Mouse (Mus musculus) MEL-GATA-1-ER (cell line): ENCODE measurements around the gene Sf1.

ENCODE experiments used
- DNase-seq: peaks from one replicate; pipeline ENCODE4 v3.0.0-alpha.2; 2012; ENCODE audit warnings: low read depth; ENCODE audit errors: extremely low read depth

Sf1 gene

DNA sequence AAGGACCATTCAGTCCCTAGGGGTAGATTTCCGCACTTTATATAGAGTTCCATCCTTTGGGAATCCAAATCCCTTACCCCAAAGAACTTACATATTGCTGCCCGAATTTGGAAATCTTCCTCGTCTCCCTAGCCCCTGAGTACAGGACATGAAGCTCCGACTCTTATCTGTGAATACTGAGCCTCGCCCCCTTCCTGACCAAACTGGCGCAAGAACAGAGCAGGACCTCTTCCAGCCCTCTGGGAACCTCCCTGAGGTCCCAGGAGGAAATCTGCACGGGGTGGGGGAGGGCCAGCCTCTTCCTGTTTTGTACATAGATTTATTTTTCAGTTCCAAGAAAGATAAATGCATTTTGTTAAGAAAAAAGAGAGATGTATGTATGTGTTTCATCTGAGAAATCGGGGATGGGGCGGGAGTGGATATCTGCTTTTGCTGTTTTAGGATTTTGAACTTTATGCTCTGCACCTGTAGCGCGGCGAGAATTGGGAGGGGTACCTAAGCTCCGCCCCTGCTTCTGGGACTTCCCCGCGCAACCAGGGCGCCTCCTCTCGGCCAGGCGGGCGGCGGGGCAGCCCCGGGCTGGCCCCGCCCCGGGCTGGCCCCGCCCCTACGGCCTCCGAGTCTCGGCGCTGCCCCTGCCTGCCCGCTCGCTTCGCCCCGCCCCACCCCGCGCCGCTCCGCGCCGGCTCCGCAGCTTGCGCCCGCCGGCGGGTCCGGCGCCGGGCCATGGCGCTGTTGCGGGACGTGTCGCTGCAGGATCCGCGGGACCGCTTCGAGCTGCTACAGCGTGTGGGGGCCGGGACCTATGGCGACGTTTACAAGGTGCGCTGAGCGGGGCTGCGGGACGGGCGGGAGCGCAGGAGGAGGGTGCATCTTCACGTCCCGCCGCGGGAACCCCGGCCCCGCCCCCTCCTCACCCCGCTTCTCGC, 22.7 kb upstream of the Sf1 start, which contains the start of gene Map4k2:
Gene Map4k2 (plus strand): TSS at position 612 of the 929 bp plus-strand sequence.
- DNase-seq: no peak

DNA sequence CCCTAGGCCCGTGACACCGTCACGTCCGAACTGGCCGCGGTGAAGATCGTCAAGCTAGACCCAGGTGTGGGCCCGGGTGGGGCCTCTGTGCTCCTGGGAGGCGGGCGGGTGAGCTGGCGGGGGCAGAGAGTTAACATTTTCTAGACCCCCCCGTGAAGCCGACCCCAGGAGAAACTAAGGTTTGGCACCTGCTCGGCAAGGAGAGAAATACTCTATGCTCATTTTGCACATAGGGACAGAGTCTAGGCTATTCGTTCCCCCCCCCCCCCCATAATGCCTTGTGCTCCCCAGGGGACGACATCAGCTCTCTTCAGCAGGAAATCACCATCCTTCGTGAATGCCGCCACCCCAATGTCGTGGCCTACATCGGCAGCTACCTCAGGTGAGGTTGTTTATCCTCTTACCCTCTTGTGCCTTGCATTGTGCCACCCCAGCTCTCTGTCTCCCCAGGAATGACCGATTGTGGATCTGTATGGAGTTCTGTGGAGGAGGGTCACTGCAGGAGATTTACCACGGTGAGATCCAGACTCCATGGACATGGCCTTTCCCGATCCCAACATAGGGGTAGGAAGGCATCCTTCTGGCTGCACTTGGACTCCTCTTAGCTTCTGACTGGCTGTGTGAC, 21.9 kb upstream of the Sf1 start:
- DNase-seq: no peak

DNA sequence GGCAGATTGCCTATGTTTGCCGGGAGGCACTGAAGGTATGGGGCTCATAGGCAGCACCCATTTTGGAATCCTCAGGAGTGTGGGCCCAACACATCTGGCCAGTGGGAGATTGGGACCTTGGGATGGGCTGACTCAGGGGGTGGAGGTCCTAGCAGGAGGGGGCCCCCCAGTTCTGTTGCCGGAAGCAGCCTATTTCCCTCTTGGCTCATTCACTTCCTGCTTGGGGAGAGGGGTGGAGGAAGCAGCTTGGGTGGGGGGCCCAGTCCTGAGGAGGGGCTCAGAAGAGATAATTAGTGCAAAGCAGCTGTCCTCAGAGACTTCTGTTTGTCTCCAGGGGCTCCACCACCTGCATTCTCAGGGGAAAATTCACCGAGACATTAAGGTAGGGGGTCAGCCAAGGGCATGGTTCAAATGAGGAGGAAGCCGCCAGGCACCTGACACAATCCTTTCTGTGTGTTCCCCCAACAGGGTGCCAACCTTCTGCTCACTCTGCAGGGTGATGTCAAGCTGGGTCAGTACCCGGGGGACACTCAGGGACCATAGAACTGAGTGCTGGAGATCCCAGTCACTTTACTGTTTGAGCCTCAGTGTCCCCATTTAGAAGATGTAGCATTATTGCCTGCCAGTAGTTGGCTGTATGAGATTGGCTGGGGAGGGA, 21.1 kb upstream of the Sf1 start:
- no peak for DNase-seq

DNA sequence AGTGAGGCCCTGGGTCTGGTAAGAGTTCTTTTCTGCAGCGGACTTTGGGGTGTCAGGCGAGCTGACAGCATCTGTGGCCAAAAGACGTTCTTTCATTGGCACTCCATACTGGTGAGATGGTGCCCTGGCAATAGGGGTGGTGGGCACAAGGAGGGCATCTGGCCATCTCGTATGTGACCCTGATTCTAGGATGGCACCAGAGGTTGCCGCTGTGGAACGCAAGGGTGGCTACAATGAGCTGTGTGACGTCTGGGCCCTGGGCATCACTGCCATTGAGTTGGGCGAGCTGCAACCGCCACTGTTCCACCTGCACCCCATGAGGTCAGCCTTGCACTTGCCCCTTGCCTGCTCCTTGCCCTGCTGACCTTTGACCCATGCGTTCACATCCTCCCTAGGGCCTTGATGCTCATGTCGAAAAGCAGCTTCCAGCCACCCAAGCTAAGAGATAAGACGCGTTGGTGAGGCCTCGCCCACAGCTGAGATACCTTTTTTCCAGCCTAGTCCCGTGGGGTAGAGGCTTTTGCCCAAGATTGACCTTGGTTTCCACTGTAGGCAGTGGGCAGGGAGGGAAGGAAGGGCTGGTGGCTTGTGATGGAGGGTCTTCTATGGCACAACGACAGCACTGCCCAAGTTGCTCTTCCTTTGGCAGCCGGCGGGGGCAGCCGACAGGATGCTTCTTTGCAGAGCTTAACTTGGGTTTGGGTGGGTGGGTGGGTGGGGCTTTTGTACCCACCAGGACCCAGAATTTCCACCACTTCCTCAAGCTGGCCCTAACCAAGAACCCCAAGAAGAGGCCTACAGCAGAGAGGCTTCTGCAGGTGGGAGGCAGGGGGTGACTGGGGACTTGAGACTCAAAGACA, 20.2 kb upstream of the Sf1 start:
- DNase-seq: no peak

DNA sequence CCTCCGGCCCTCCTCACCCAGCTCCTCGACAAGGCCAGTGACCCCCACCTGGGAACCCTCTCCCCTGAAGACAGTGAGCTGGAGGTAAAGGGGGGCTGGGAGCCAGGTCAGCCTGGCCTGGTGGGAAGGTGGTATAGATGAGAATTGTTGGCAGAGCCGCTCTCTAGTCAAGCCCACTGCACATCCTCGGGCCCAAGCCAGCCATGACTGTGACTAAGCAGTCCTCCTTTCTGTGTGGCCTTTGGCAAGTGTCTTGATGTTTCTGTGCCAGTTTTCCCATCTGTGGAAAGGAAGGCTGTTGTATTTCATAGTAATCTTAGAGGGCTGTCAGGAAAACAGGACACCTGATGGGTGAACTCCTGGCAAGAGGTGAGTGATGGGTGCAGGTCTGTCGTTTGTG, 19.5 kb upstream of the Sf1 start:
- DNase-seq: no peak

DNA sequence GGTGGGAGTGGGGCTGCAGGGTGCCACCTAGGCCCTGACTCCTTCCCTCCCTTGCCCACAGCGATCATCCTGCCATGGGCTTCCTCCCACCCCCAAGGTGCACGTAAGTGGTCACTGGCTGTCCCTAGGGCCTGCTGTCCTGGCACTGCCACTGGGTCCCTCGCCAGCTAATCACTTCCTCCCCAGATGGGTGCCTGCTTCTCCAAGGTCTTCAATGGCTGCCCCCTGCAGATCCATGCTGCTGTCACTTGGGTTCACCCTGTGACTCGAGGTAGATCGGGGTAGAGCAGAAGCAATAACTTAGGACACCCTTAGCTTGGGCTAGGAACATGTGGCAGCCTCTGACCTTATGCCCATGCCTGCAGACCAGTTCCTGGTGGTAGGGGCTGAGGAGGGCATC, 17.5 kb upstream of the Sf1 start:
- DNase-seq: no peak

DNA sequence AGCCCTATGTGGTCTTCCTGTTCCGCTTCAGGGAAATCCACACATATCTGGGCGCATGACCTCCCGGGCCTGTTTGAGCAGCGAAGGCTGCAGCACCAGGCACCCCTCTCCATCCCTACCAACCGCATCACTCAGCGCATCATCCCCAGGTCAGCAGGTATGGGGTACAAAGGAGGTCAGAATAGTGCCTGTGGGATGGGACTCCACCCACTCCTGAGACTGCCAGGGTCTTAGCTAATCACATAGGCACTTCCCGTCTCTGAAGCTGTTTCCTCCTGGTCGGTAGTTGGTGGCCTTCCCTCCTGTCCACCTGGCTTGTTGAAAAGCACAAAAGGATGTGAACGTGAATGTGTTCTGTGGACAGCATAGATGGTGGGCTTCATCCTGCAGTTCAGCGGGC, 16.8 kb upstream of the Sf1 start:
- DNase-seq: no peak

DNA sequence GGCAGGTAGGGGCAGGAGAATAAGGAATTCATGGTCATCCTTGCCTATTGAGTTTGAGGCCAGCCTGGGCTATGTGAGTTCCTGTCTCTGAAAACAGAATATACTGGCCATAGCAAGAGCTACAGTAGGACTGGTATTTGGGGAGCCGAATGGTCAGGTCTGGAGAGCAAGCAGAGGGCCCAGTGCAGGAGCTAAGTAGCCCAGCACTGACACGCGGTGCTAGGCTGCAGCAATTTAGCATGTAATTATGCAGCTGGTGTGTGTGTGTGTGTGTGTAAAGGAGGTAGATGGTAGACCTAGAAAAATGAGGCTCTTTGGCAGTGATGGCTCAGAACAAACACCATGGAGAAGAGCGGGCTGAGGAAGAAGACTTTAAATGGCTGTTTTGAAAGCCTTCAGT, 15.9 kb upstream of the Sf1 start:
- DNase-seq: no peak

DNA sequence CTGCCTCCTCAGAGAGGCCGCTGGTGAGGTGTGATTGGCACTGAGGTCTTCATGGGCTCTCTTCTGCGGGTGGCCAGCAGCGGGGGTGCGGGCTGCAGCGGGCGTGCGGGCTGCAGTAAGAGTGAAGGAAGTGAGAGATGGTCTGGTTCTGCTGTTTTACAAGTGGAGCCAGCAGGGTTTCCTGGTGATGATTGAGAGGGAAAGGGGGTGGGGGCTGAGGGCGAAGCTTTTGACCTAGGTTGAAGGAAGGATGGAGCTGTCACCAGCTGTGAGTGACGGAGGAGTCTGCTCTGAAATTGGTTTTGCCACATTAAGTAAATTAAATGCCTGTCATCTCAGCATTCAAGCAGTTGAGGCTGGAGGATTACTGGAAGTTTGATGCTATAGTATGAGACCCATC, 14.8 kb upstream of the Sf1 start:
- no peak for DNase-seq

DNA sequence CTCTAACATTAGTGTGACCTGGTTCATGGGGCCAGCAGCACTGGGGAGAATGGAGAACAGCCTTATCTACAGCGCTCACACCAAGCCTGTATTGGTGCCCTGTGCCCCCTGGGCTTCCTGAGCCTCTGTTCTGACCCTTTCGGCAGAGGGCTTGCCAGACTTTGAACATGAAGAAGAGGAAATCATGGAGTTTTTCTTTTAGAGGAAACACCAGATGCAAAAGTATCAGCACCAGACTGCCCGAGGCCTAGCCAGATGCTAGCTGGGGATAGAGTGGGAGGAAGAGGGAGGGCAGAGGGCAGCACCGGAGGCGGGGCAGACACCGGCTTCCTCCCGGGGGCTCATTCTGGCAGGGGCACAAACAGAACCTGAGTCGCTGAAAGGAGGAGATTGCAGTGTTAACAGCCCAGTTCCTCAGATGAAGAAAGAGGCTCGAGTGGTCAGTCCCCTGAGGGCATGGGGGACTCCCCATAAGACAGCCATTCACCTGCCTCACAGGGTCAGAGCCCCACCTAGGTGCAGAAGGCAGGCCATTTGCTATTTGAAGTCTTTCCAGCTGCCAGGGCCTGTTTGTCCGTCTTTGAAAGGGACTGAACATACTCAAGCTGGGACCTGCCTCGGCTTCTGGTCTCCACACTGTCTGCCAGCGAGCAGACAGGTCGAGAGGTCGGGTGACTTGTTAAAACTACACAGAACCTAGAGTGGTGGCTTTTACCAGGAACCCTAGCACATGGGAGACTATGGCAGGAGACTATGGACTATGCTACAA, 14.1 kb upstream of the Sf1 start:
- DNase-seq: no peak

DNA sequence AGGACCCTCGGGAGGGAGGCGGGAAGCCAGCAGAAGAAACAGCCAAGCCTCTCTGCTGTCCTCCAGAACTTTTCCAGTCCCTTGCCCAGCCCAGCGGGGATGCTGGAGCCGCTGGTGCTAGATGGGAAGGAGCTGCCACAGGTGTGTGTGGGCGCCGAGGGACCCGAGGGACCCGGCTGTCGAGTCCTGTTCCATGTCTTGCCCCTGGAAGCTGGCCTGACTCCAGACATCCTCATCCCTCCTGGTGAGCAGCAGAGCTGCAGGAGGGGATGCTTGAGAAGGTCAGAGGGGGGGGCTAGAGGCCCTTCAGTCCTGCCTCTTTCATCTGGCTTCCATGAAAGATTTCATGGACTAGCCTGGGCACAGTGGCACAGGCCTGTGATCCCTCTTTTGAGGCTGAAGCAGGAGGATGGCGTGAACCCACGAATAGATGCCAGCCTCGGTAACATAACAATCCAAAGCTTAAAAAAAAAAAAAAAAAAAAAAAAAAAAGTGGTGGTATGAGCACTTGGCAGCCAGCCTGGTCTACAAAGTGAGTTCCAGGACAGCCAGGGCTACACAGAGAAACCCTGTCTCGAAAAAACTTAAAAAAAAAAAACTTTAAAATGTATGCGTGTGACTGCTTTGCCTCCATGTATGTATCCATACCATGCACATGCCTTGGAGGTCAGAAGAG, 11.9 kb upstream of the Sf1 start:
- DNase-seq: no peak

DNA sequence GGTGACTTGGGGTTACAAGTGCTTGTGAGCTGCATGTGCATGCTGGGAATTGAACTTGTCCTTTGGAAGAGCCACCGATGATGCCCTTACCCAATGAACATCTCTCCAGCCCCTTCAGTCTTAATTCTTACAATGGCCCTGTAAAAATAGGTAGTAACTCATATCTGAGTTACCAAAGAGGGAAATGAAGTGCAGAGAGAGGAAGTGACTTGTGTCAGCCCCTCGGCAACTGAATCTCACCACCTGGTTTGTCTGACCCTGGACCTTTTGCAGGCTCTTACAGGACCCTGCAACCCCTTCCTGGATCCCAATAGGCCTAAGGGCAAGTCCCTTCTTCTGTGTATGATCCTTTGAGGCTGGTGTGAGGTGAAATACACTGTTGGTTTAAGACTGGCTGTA, 11.4 kb upstream of the Sf1 start:
- no peak for DNase-seq

DNA sequence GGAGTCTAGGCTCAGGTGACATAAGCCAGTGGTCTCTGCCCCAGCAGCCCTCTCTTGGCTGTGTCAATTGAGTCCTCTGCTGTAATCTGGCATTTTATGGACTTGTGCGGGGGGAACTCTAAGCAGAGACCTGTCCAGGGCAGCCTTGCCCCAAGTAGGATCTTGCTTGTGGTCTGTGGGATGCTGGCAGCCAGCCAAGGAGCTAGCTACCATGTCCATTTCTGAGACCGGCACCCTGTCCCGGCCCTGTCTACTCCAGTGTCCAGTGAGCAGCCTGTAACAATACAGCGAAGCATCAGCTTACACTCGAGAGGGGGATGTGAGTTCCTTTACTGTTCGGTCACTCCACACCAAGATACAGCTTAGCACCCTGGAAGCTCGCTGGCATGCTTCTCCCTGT, 9.5 kb upstream of the Sf1 start:
- no peak for DNase-seq

DNA sequence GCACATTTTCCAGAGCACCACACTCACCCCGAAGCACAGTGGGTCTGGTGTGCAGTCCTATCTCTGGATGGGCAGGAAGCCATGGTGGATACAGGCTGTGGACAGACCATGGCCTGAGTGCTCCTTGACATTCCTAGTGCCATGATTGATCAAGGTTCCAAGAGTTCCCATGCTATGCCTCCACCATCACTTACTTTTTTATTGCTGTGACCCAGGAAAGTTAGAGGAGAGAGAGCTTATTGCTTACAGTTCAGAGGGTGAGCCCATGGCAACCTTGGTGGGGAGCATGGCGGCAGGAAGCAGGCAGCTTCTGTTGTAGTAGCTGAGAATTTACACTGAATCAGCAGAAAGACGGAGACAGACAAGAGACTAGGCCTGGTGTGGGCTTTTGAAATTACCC, 2.2 kb upstream of the Sf1 start:
- no peak for DNase-seq

DNA sequence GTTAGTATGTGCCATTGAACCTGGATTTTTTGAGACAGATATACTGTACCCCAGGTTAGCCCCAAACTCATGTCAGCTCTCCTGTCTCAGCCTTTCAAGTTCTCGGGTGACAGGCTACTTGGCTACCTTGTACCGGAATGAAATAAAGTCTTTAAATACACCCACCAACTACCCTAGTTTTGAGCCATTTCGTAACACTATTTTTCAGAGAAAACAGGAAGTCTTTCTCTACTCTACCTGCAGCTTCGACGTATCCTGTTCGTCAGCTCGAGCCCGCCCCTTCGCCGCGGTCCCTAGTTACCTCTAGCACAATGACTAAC, 439 bp upstream of the Sf1 start:
- DNase-seq: no peak

DNA sequence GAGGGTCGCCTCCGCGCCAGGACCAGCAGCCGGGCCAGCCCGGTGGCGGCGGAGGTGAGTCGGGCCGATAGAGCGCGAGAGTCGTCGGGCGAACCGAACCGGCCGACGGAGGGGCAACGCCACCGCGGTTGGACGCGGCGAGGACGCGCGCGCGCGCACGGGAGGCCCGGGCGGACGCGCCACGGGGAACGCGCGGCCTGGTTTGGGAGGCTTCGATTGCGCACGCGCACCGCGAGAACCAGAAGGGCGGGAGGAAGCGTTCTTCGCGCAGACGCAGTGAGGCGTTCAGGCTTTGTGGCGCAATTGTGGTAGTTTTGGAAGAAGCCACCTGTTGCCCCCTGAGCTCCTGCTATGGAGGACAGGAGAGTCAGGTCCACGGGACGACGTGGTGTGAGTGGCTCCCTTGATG, 831 bp downstream of the Sf1 start:
- DNase-seq: peak; percentile 65

DNA sequence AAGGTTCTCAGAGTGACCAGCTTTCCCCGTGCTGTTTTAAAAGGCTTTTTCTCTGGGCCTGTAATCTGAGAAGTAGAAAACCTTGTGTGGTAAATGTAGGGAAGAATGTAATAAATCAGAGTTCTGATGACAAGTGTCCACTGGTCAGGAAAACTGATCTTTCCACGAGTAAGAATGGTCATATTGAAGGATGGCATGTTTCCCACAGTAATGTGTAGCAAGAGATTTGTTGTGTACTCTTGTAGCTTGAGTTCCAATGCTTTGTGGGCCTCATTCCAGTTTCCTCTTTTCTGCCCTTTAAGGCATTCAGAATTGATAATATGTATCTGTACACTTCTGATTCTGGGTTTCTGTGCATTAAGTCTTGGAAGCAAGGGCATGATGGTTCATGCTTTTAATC, 1.4 kb downstream of the Sf1 start:
- peak; percentile 44 for DNase-seq

DNA sequence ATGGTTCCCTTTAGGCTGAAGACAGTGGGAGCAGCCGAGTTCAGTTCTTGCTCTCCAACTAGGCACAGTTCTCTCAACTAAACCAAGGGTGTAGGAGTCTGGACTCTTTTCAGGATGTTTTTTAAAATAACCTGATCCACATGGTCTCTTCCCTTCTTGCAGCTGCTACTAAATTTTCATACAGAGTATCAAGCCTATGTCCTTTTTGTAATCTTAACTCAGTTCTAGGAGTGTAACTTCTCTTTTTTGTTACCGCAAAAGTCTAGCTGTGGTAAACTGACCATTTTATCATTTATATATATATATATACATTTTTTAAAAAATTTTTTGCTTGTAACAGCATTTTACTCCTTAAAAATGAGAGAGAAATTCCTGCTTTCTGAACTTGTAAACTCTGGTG, 6.7 kb downstream of the Sf1 start:
- peak; percentile 51 for DNase-seq

DNA sequence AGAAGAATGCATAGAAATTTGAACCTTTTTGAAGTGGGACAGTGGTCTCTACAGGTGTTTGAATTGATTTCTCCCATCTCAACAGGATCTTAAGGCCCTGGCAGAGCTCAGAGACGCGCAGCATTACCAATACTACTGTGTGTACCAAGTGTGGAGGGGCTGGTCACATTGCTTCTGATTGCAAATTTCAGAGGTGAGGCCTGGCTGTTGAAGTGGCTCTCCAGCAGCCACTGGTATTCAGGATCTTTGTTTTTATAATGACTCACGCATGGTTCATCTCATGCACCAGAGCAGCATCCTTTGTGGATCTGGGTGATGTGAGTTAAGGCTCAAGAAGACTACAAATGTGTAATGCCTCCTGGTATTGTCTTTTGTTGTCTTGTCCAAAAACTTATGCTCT, 8.9 kb downstream of the Sf1 start:
- no peak for DNase-seq
